Mouse (Mus musculus): Measurements from ENCODE around the gene Ublcp1.
"Not testable (repeated sequence)": the region's sequence is repeated elsewhere in the genome, so short reads cannot be mapped to it uniquely, and the experiment has no call there.

The Ublcp1 gene

DNA sequence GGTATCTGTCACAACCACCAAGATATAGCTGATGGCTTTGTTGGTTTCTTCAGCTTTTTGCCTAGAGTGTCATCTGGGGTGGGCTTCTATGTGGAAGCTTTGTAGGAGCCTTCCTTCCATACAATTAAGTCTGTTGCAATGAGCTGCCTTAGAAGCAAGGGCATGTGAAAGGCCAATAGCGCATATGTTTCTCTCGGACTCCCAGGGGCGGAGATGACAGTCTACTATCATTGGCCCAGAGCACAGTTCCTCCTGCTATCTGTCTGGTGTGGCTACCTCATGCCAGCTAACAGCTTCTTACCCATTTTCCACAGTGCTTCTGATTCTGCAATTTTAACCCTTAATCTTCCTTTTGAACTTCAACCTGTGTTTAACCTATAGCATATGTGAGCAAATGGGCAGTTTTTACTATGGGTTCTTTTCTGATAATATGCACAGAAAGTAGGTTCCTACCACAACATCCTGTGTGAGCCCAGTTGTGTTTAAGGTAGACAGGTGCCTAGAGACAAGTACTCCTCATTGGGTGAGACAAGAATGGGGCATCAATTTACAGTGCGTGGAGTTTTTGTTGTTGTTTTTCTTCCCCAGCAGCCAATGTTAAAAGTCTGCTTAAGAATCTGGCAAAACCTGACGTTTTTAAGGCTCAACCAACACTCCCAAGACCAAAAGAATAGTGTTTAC, 24.5 kb upstream of the Ublcp1 start:
- DNase-seq (ENCODE audit: low spot score), result no peak

DNA sequence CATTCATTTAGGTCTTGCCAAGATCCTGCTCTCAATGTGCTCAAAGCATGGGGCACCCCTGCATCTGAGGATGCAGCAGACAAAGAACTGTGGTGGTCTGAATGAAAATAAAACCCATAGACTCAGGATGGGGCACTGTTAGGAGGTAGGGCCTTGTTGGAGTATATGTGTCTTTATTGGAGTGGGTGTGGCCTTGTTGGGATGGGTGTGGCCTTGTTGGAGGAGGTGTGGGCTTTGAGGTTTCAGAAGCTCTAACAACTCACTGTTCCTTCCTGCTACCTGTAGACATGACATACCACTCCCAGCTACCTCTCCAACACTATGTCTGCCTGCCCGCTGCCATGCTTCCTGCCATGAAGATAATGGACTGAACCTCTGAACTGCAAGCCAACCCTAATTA, 18.8 kb upstream of the Ublcp1 start:
- DNase-seq (ENCODE audit: low spot score), result no peak

DNA sequence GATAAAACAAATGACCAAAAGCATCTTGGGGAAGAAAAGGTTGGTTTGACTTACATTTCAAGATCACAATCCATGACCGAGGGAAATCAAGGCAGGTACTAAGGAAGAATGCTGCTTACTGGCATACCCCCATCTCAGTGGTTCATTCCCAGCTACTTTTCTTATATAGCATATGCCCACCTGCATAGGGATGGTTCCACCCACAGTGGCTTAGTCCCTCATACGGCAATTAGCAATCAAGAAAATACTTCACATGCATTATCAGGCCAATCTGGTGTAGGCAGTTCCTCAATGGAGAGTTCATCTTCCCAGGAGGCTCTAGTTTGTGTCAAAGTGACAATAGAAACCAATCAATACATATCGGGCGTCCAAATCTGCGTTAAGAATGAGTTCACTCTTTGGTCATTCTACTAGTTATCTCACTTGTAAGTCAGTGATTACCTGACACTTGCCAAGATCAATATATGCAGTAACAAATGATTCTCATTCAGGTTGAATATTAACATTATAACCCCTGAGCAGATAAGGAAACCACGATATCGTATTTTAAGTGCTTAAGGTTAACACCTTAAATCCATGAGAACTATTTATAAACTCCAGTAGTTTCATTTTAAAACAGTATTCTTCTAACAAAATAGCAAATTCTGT, 14.9 kb upstream of the Ublcp1 start:
- DNase-seq (ENCODE audit: low spot score), result no peak

DNA sequence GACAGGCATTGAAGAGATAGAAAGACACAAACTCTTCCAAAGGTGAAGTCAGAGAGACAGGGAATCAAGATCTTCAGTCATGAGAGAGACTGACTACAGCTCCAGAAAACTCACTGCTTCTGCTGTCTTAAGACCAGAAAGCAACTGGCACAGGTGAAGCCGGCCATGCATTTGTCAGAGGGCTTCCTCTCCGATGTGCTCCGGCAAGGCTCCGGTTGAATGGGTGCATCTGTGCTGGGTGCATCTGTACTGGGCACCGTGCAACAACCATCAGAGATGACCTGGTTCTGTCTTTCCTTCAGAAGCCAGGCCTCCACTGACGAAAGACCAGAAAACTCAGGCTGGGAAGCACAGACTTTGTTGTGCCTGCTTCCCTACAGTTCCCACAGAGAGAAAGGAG, 9.9 kb upstream of the Ublcp1 start:
- no peak for DNase-seq (ENCODE audit: low spot score)

DNA sequence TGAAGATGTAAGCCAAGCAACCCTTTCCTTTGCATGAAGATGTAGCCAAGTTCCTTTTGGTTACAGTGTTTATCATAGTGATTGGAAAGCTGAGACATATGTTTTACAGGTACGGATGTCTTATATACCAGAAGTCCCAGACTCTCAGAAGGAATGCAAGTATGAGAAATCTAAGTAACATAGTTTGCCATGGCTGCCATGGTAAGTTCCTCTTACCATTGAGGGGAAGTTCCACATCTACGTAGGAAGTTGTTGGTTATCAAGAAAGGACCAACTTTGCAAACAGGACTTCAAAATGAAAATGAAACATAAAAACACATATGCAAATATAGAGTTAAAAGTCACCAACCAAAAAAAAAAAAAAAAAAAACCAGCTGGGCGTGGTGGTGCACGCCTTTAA, 8.1 kb upstream of the Ublcp1 start:
- no peak for DNase-seq (ENCODE audit: low spot score)

DNA sequence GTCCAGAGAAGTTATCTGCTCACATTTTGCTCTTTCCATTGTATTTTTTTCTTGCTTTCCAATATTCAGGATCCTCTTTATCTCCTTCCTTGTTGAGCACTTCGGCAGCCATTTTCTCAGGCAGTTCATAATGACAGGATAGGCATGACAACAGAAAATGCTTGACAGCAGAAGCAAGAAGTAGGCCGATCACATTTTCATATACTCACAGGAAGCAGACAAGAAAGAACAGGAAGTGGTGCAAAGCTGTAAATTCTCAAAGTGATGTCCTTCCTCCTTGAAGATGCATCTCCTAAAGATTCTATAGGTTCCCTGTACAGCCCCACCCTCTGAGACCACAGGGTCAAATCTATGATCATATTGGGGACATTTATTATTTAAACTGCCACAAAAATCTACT, 6.1 kb upstream of the Ublcp1 start:
- DNase-seq (ENCODE audit: low spot score), result no peak

DNA sequence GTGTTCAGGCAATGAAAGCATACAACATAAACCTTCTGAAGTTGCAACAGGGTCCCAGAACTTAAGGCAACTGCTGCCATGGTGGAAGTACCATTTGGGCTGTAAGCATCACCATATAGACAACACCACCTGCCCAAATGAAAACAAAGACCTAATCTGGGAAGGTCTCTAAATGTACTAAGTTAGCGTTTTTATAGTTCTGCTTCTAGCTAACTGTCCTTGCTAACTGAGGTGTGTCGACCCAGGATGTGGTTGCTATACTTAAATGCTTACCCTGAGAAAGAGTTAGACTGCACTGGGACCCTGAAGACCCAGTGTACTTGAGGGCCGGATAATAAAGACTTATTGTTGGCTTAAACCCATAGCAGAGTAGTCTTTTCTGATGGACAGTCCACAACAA, 5.2 kb upstream of the Ublcp1 start:
- DNase-seq (ENCODE audit: low spot score), result no peak

DNA sequence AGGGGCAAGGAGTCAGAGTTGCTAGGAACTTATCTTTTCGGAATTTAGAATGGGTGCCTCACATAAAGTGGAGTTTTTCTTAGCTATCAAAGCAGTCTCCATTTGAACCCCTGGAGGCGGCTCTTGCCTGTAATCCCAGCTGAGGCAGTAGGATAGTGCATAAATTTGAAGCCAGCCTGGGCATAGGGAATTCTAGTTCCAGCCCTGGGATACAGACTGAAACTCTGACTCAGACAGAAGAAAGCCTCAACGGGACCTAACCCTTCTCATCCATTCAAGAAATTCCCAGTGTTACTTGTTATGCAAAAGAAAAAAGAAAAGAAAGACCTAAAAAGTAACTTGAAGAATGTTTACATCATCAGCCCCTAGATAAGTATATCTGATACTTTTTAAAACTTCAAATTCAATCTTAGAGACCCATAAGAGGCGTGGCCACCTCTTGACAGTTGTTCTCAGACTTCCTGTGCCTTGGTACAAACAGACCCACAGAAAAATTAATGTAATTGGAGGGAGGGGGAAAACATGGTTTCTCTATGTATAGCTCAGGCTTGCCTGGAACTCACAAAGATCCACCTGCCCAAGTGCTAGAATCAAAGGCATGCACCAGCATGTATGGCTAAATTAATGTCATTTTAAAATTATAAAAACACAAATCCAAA, 1.2 kb upstream of the Ublcp1 start:
- DNase-seq (ENCODE audit: low spot score), result peak; percentile 14

DNA sequence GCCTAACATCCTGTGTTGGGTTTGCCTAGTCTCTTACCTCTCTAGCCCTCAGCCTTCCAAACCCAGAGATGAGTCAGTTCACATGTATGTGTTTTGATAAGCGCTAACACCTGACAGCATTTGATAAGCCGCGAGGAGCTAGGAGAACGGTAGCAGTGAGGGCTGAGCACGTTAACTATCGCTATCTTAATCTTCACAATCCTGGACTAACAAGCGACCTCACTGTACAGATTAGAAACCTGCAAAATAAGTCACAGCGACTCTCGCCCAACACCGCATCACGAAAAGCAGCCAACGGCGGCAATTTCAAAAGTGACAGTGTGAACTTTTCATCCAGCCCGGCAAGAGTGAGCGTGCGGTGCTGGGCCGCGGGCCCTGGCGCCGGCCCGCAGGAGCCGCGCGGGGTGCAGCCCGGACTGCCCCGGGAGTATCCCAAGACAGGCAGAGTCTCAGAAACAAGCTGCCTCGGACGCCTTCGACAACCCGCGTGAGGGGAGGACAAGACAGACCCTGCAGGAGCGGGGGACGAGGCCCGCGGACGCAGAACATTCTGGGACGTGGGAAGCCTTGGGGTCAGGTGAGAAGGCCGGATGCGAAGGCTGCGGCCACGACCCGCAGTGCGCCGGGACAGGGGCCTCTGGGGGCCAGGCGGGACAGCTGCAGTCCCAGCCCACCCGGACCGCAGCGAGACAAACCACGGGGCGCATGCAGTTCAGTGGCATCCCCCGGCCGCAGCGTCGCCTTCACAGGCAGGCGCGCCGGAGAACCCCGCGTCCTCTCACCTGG, 459 bp downstream of the Ublcp1 start:
- DNase-seq (ENCODE audit: low spot score), result peak; percentile 85

DNA sequence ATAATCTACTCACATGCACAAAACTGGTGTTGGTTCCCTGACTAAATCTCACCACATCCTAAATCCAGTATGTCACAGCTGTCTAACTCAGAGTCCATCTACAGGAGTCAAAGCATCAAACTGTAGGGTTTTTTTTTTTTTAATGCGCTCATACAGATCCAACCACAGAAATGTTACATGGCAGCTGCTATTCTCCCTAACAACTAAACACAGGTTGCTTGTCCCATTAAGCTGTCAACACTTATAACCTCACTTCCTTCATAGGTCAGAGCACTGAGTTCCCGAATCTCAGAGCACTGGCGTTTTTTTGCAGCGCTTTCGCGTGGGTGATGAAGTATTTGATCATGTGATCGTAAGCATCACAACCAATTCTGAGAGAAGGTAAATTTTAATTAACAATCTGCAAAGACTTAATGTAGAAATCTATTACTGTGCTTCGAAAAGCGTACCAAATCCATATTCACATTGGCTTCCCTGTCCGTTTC, 1.9 kb downstream of the Ublcp1 start:
- DNase-seq (ENCODE audit: low spot score), result no peak

DNA sequence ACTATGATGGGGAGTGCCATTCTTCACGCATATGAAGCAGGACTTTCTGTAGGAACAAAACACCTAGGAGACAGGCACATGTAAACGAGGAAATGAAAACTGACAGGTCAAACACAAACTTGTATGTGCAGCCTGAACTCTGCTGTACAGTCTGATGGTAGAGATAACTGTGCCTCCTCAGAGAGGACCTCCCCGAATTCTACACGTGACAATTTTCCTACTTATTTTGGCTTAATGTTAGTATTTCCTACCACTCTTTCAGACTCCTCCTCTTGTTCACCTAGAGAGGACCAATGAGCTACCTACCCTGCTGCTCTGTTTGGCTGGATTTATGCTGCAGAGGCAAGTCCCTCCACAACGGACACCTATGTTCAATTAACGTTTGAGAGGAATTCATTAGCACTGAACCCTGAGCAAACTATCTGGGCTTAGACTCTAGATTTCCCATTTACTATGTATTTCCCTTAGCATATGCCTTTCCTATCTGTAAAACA, 3.3 kb downstream of the Ublcp1 start:
- peak; percentile 23 for DNase-seq (ENCODE audit: low spot score)

DNA sequence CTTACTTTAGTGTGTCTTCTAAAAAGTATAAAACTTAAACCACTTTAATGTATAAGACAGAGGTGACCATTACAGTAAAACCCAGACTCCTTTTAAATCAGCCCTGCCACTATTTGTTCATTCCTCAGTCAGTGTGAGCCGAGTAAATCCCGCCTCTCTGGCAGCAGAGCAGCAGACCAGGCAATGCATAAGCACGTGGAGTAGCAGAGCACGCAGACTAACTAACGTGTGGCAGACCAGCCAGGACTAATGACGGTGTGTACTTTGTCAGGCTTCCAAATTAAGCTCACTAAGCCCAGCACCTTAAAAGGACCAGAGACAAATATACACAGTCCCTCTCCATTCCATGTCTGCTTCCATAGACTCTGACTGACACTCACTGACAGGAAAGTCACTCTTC, 8.8 kb downstream of the Ublcp1 start:
- no peak for DNase-seq (ENCODE audit: low spot score)

DNA sequence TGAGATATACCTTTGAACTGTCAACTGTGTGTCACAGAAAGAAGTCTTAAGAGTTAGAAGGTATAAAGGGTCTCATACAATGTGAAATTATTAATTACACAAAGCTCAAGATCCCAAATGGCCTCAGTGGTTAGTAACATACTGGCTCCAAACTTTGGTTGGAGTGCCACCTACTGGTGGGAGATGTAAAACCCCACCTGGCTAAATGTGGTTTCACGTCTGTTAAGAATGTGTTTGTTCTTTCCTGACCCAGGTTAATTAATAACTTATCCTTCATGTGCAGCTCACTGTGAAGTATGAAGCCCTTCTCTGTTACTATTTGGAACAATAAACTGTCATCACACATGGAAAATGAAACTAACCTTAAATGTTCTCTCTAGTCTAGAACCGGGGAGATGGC, 16.9 kb downstream of the Ublcp1 start:
- peak; percentile 60 for DNase-seq (ENCODE audit: low spot score)

DNA sequence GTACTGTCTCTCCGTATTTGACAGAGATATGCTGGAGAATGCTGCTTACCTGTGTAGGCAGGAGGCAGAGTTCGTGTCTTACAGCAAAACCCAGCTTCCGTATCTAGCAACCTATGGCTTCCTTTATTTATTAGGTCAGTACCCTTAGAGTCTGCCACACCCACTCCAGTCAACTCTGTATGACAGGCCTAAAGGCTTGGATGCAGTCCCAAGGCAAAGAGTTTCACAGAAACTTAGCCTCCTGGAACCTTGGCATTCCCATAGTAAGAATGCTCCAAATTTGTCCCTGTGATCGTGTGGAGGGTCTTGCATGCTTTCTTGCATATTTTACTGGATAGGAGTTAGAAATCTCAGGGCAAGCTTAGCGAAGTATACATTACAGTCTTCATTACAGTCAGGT, 18.3 kb downstream of the Ublcp1 start:
- not testable (repeated sequence) for DNase-seq (ENCODE audit: low spot score)

DNA sequence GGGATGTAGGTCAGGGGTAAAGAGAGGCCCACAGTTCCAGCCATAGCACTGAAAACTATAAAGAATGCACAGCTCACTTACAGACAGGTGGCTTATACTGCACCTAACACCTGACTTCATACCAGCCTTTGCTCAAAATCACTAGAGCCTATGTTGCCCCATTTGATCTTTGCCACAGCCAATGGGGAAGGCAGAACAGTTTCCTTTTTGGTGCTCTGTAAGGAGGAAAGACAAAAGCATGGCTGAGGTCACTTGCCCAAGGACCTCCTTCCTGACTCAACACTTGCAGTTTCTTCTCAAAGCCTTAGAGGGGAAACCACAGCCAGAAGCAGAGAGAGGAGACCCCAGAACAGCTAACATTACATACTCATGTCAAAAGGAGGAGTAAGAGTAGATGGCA, 19.3 kb downstream of the Ublcp1 start:
- DNase-seq (ENCODE audit: low spot score), result no peak

DNA sequence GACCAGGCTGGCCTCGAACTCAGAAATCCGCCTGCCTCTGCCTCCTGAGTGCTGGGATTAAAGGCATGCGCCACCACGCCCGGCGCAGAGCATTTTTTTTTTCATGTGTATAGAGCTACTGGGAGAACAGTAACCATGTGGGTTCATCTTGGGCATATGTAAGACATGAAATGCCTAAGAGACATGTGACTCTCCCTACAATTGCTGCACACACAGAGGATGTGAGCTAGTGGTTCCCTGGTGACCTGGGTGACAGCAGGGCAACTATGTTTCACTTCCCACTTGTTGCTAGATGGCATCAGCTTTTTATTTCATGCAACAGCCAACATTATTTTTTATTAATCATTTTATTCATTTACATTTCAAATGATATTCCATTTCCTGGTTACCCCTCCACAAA, 32.5 kb downstream of the Ublcp1 start:
- no peak for DNase-seq (ENCODE audit: low spot score)

DNA sequence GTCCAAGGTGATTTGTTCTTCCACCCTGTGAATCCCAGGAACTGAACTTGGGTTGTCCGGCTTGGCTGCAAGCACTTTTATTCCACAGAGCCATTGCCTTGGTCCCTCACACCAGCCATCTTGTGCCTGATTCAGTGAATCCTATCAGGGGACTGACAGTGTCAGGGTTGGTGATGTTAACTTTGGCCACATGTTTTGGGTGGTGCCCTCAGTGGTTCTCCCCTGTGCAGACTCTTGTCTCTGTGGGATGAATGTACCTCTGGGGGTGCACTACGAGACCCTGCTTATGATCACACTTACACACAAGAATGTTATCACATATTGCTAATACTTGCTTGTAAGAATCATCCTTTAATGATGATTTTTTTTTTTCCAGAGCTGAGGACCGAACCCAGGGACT, 40.3 kb downstream of the Ublcp1 start:
- no peak for DNase-seq (ENCODE audit: low spot score)

DNA sequence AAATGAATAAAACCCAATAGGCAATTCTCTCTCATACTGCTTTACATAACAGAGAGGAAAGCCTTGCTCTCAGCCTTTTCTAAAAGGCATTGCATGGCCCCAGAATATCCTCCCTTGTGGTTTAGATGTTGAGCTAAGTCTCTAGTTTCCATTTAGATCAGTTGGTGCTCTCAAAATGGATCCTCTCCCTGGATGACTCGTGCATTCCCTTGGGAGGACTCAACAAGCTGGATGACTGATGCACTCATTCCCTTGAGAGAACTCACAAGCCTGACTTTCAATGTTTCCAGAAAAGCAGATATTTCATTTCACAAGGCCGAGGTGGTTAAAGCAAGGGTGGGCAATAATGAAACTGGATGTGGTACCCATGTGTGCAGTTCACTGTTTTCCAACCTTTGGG, 42.3 kb downstream of the Ublcp1 start:
- no peak for DNase-seq (ENCODE audit: low spot score)

DNA sequence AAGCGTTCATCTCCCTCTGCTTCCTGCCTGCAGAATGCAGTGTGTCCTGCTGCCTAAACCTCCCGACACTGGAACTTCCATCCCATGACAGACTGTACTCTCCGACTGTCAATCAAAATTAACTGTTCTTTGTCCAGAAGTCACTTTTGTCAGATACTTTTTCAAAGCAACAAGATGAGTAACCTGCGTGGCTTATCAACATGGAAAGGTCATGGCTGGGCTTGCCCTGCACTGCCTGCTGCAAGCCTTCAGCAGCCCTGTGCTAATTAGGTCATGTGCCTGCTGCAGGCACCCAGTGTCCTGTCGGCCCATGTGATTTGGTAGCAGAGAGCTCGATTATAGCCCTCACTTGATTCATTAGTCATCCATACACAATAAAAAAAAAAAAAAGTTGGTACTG, 44.7 kb downstream of the Ublcp1 start:
- DNase-seq (ENCODE audit: low spot score), result no peak

DNA sequence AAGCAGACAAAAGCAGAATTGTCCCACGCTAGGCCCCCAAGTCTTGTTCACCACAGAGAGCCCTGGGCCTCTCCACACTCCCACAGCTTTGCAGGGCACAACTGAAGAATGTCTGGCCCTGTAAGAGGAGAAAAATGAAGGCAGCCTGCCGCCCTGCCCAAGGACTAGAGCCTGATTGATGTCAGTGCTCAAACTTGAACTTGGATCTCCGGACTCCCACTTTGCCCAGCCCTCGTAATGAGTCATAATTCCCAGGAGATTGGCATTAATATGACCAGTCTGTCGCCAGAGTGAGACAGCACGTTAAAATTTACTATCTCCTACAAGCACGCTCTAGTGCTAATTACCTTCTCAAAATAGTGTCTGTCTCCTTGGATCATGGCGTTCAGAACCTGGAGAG, 45.3 kb downstream of the Ublcp1 start:
- DNase-seq (ENCODE audit: low spot score), result no peak

DNA sequence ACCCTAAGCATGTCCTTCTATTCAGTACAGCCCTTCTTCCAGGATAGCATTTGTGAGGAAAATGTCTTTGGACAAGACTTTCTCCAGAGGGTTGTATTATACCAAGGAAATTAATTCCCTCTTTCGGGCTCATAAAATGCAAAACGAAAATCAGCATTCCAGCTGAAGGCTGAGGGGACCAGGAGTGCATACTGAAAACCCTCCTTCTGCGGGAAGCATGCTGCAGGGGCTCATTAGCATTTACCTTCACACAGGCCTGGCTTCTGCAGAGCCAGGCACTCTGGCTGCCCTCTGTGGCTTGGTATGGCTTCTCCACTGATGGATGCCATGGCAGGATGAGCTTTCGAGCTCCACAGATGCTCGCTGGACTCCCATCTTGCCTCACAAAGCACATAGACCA, 46.3 kb downstream of the Ublcp1 start:
- no peak for DNase-seq (ENCODE audit: low spot score)

DNA sequence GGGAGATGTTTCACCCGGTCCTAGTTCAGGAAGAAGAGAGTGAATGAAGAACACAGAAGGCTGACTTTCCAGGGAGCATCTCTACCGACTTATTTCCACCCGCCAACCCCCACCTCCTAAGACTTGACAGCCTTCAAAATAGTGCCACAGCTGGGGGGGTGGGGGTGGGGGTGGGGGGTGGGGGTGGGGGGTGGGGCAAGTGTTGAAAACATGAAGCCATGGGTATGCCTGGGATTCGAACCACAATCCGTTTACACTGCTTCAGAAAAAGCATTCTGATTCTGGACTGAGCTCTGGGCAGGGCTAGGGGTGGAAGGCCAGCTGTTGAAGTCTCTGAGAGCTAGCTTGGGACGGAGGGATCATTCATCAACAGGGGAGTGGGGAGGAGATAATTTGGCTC, 47.0 kb downstream of the Ublcp1 start:
- DNase-seq (ENCODE audit: low spot score), result no peak

Data from c-Kit-positive CD71-positive TER-119-positive erythroid progenitor cells, embryonic 14.5 days (primary cell).